Mouse (Mus musculus) splenic B cell, adult 2 months (primary cell): ENCODE results near the gene Pkp4.

Source experiments
- DNase-seq: peaks from one replicate; pipeline ENCODE4 v3.0.0-alpha.2; 2011; ENCODE audit warnings: low read depth, low spot score
- H3K27me3 ChIP-seq: 2 replicates; pipeline ENCODE4 v1.6.1; 2012; ENCODE audit warnings: mild to moderate bottlenecking, low read length, moderate library complexity, mixed read lengths; ENCODE audit not compliant: control insufficient read depth, poor library complexity, insufficient read depth, severe bottlenecking
- H3K36me3 ChIP-seq: 2 replicates; pipeline ENCODE4 v1.6.1; 2012; ENCODE audit warnings: mild to moderate bottlenecking, low read length, moderate library complexity, mixed read lengths; ENCODE audit not compliant: control insufficient read depth, poor library complexity, insufficient read depth, severe bottlenecking

The Pkp4 gene

DNA sequence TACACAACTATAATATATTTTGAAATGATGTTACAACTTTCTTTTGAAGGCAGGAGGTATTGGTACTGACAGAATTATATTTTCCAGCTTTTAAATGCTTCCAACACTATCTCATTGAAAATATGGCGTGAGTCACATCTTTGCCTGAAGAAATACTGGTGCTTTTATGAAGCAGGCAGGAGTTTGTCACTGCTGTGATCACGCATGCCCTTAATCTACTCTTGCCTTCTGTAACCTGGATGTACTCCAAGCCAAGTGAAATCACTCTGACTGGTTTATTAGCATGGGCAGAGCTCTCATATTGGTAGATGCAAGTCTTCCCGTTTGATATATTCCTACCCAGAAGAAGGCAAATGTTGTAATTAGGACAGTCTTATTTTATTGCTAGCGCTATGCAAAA, 65.7 kb downstream of the Pkp4 start:
- no peak for DNase-seq
- Histone ChIP-seq H3K27me3 (no peaks in the 10 kb centered on the region), H3K36me3 (no peaks in the 10 kb centered on the region)

DNA sequence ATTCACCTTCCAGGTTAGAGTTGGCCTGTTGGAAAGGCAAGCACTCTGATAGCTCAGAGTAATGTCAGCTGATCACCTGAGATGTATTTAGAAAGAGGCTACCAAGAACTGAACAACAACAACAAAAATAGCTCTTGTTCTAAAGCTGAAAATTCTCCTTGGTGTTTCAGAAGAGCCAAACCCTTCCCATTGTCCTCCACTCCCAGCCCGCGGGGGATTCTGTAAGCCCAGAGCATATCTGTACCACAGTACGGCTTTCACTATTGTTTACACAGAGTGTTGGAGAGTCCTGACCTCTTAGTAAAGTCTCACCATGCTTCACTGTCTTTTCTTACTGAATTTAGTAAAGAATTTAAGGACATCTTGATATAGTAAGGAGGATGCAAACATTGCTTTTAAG, 66.4 kb downstream of the Pkp4 start:
- H3K27me3 ChIP-seq: no peaks in the 10 kb centered on the region
- no peak for DNase-seq
- H3K36me3 ChIP-seq: no peaks in the 10 kb centered on the region

DNA sequence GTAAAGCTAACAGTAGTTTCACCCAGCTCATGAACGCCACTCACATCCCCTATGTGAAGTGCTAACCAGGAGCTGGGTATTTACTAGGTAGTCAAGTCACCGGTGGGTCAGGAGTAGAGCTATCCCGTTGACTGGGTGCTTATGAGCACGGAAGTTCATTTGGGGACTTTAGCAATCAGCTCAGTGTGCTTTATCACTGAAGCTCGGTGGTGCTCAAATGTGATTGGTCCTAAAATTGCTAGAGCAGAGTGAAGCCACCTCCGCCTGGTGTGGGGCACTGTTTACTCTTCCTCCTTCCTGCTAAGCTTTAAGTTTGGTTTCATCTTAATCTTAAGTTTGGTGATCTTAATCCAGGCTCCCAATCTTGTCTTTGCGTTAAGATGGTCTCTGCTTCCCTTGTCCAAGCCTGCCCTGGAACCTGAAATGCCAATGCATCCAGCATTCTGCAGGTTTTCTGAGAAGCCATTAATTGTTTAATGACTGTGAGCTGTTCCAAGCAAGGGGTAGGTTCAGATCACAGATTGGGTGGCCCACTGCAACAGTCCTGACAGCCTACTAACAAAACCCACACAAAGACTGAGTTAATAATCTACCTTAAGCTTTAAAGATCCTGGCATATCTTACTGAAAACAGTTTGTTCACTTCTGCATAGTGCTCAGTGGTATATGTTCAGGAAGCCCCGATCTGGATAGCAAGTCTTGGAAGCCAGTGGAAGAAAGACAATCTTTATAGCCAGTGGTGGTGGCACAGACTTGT, 67.0 kb downstream of the Pkp4 start:
- no peaks in the 10 kb centered on the region for H3K36me3 ChIP-seq
- no peaks in the 10 kb centered on the region for H3K27me3 ChIP-seq
- no peak for DNase-seq

DNA sequence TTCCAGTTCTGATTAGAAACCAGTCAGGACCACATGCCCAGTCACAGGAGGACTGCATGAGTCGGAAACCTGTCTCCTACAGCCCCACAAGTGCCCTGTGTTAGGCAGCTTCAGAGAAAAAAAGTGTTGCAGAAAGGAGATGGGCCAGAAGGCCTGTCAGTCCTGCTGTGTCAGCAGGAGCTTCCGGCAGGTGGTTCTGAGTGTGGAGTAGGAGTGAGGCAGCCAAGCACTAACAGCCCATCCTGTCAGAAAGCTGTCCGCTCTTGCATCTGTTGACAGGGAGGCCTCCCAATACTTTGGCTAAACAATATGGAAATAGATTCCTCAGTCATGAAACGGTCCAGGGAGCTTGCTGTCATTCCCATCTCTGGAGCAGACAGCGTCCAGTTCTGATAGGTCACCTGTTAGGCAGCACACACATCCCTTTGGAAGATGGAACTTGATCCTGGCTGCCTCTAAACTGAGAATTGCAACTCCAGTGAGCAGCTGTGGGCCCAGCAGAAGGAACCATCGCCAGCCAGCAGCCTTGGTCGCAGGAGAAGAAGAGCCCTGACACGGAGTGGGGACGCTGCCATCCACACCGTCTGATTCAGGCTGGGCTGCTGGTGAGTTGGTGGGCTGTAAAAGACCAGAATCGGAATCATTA, 68.7 kb downstream of the Pkp4 start:
- DNase-seq: no peak
- Histone ChIP-seq H3K36me3 (no peaks in the 10 kb centered on the region), H3K27me3 (no peaks in the 10 kb centered on the region)

DNA sequence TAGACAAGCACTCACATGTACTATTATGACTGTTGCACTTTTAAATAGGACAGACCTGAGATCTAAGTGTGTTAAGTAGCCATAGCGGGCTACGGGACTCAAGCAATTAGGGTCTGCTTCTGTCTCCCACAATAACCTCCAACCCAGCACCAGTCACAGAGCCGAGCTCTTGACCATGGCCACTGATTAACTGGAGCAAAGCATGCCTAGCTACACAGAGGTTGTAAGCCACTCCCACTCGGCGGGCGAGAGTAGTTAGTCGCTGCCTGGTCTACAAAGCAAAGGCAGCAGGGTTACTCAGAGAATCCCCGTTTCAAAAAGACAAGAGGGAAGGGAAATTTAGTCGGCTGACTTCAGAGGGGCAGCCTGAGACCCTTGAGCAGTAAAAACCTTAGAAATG, 70.0 kb downstream of the Pkp4 start:
- no peaks in the 10 kb centered on the region for H3K36me3 ChIP-seq
- no peak for DNase-seq
- no peaks in the 10 kb centered on the region for H3K27me3 ChIP-seq

DNA sequence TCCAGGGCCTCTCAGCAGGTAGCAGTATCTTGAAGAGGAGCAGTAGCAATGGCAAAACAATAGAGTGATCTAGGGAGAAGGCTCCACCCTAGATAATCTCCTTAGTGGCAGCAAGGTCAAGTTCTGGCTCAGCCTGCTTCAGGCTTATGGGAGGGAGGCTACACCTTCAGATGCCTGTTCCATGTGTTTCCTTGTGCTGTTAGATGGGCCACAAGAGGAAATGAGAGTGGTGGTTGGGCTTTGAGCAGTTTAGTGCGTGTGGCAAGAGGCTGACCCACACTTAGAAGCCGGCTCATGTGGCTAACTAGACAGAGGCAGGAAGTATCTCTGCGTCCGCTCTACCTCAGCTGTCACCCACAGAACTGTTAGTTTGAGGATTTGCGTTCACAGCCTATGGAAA, 70.9 kb downstream of the Pkp4 start:
- no peaks in the 10 kb centered on the region for H3K27me3 ChIP-seq
- no peak for DNase-seq
- H3K36me3 ChIP-seq: no peaks in the 10 kb centered on the region

DNA sequence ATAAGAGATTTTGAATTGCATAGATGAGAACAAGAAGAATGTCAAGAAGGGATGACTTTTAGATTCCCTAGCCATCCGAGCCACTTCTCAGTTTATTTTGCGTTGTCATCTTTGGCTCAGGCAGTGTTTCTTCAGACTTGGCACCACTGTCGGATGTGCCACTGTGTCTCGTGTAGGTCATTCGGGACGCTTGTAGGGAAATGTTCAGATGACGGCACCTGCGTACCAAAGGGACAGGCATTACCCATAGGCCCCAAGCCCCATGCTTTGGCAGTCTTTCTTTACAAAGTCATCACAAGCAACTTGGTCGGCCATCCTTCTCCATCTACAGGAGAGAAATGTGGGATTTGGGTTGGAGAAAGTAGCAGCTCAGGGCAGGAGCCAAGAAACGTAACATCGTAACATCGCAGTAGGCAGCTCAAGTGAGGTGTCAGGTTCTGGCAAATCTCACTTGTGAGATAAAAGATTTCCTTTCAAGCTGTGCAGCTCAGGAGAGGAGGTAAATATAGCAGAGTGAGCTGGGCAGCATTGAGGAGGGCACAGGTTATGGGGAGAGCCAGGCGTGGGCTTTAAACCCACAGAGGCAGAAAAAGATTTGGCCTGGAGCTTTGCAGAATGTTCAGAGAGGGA, 72.8 kb downstream of the Pkp4 start:
- no peaks in the 10 kb centered on the region for H3K27me3 ChIP-seq
- no peaks in the 10 kb centered on the region for H3K36me3 ChIP-seq
- DNase-seq: no peak

DNA sequence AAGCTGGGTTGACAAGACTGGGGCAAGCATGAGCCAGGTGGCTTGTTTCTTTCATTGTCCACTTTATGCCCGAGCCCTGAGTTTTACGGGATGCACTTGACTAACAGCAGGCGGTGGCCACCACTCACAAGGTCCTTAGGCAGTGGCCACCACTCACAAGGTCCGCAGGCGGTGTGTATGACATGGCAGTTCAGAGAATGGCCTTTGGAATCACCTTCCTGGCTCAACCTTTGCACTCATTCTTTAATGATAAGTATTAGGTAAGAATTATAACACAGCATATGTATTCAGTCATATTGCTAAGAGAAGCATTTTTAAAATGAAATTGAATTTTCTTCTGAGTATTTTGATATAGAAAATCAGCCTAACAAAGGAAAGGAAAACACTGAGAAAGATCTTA, 73.3 kb downstream of the Pkp4 start:
- no peak for DNase-seq
- H3K27me3 ChIP-seq: no peaks in the 10 kb centered on the region
- H3K36me3 ChIP-seq: no peaks in the 10 kb centered on the region

DNA sequence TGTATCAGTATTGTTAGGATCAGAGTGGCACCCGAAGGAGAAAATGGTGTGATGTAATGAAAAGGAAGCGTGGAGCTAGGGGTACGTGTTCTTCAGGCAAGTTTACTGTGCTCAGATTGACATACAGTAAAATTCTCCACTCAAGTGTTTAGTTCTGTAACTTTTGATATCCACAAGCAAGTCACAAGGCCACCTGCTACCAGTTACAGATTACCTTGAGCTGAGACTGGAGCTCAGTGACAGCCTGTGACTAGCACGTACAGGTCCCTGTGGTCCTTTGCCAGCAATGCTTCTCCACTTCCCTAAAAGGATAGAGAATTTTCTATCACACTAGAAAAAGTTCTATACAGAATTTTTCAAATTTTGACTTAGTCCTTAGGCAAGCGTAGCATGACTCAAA, 73.9 kb downstream of the Pkp4 start:
- no peaks in the 10 kb centered on the region for H3K36me3 ChIP-seq
- DNase-seq: no peak
- H3K27me3 ChIP-seq: no peaks in the 10 kb centered on the region

DNA sequence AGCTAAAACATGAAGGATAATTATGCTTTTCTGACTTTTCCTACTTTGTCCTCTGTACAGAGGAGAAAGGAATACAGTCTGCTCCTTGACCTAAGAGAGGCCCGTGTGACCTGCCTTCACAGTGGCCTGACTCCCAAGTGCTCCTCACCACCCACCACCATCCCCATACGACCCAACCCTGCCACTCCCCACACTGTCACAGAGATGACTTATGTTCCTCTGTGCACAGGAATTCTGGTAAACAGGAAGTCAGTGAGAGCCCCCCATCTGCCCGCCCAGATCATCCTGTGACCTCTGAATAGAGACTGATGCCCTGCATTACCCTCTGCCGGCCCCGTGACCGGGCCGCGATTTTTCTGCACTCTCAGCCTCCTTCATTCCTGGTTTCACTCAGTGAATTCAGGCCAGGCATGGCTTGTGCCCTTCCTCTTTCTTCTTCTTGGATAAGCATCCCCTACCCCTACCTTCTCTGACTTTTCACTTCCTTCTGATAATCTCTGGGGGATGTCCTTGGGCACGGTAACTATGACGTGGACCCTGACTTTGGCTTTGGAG, 79.3 kb downstream of the Pkp4 start:
- H3K36me3 ChIP-seq: no peaks in the 10 kb centered on the region
- DNase-seq: no peak
- no peaks in the 10 kb centered on the region for H3K27me3 ChIP-seq

DNA sequence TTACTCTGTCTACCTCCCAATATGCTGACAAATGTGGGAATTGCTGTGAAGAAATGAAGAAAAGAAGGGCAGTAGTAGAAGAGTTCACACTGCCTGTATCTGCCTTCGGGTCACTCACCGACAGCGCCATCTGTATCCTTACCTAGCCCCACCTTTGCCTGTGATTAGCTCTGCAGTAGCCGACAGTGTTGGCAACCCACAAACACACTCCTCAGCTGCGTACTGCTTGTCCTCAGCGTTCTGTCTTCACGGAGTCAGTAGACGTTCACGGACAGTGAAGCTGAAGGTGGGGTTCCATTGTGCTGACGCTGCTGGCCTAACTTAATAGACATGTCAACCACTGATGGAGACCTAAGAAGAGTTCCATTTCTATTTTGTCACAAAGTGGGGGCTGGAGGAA, 81.5 kb downstream of the Pkp4 start:
- no peak for DNase-seq
- Histone ChIP-seq H3K27me3 (no peaks in the 10 kb centered on the region), H3K36me3 (no peaks in the 10 kb centered on the region)

DNA sequence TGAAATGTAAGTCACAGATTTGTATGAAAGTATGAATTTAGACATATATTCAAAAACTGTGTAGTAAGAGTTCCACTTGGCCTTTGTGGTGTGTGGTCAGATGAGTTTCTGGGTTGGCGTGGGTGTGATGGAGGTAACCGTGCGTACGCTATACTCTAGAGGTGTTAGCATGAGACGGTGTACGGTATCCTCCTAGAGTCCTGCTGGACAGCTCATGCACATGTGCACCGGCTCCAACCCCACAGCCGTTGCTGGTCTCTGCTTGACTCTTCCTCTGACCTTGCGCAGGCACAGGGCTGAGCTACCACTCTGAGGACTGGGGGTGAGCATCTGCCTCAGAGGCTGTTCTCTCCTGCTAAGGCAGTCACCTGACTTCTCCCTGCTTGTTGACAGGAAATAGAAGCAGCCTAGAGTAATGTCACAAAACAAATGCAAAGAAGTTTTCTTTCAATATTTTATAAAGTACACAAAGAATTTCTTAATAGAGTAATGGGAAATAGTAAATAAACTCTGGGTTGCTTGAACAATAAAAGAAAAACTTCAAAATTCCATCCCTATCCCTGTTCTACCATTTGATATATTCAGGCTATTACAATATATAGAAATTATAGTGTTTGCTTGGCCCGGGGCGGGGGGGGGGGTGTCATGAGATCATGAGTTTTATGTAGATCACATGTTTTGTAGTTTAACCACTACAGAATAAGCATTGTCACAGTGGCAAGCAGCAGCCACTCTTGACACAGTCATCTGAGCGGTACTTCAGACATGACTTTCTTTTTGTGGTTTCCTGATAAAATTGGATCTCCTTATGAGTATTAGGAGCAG, 83.8 kb downstream of the Pkp4 start:
- Histone ChIP-seq H3K27me3 (no peaks in the 10 kb centered on the region), H3K36me3 (no peaks in the 10 kb centered on the region)
- no peak for DNase-seq

DNA sequence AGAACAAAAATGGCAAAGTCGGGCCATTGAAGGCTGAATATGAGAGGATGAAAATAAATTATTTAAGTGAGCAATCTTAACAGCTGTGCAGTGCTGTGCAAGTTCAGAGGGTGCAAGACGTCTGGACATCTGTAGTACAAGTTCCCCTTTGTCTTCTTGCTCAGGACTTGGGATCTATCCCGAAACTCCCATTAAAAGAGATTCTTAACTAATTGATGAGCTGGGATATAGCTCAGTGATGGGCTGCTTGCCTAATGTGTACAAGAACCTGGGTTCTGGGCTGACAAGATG, 84.4 kb downstream of the Pkp4 start:
- DNase-seq: no peak
- Histone ChIP-seq H3K36me3 (no peaks in the 10 kb centered on the region), H3K27me3 (no peaks in the 10 kb centered on the region)

DNA sequence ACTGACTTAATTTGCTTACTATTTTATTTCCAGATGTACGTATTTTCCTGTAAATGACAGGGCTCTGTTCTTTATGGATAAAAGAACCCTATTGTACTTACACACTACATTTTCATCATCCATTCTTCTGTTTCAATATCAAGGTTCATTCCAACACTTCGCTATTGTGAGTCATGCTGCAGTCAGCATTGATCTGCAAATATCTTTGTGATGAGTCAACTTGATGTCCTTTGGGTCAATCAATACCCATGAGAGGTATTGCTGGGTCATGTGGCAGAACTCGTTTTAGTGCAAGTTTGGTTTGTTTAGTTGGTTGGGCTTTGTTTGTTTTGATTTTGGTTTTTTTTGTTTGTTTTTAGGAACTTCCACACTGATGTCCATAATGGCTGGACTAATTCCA, 88.2 kb downstream of the Pkp4 start:
- no peaks in the 10 kb centered on the region for H3K27me3 ChIP-seq
- no peak for DNase-seq

DNA sequence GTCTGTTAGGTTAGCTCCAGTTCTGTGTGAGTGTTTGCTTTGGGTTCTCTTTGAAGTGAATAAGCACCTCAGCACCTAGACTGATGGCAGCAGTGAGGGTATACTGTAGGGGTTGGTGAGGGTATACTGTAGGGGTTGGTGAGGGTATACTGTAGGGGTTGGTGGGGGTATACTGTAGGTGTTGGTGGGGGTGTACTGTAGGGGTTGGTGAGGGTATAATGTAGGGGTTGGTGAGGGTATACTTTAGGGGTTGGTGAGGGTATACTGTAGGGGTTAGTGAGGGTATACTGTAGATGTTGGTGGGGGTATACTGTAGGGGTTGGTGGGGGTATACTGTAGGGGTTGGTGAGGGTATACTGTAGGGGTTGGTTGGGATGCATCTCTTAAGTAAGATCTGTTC, 92.2 kb downstream of the Pkp4 start:
- H3K27me3 ChIP-seq: no peaks in the 10 kb centered on the region
- no peaks in the 10 kb centered on the region for H3K36me3 ChIP-seq
- no peak for DNase-seq

More for the DNA sequence above, 88.2 kb downstream of the Pkp4 start:
- no peaks in the 10 kb centered on the region for H3K36me3 ChIP-seq
